Mouse (Mus musculus) E14TG2a.4 (cell line): Measurements from ENCODE around the gene Olfr913.

Source experiments
- CTCF ChIP-seq: conservative IDR thresholded peaks from 2 replicates; pipeline ENCODE4 v1.5.1; 2014; ENCODE audit warnings: low read length
- POU5F1 ChIP-seq: IDR thresholded peaks from 2 replicates; pipeline ENCODE4 v1.6.1; 2014; ENCODE audit warnings: low read length, borderline replicate concordance

DNA sequence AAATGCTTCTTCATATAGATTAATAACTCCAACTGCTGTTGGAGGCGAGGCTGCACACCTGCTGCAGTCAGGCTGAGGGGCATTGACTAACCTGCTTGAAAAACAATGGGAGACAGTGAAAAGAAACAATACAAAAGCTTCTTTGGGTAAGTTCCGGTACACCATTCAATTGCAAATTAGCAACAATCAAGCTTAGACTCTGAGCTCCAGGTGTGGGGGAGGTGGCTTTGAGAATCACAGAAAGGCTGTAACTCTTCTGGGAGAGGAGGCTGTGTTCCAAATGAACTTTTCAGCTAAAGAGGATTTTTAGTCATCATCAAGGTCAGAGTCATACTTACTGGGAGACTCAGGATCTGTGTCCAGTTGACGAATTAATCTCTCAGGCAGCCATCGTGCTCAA lies 39.8 kb downstream of the Olfr913 start:
- no peak for TF ChIP-seq CTCF
- no peak for TF ChIP-seq POU5F1
